Mouse (Mus musculus) hindbrain, postnatal 0 days (tissue): ENCODE results near the gene A030005L19Rik. TPM values are rescaled to one million over a fixed set of nuclear protein-coding genes. Genes with fewer than 3 reads are reported as not detected.
"Not testable (repeated sequence)": the region's sequence is repeated elsewhere in the genome, so short reads cannot be mapped to it uniquely, and the experiment has no call there.

Experiments used
- ATAC-seq: fragments of 200-750 bp; cut with Nextera tagmentation; 2 replicates; pipeline ENCODE4 v1.8.0; 2017; ENCODE audit warnings: mild to moderate bottlenecking, moderate TSS enrichment, moderate library complexity
- DNase-seq: peaks from one replicate; pipeline ENCODE4 v3.0.0-alpha.2; 2015; ENCODE audit warnings: low spot score
- H3K27ac ChIP-seq: fragments of 300-500 bp; sonication (generic); 2 replicates; pipeline ENCODE4 v1.5.1; 2014; ENCODE audit warnings: mild to moderate bottlenecking
- H3K27me3 ChIP-seq: fragments of 300-500 bp; sonication (generic); 2 replicates; pipeline ENCODE4 v1.6.1; 2014; ENCODE audit warnings: low read length, mixed read lengths; ENCODE audit not compliant: insufficient read depth
- H3K36me3 ChIP-seq: fragments of 300-500 bp; sonication (generic); 2 replicates; pipeline ENCODE4 v1.6.1; 2014; ENCODE audit warnings: low read length, mixed read lengths; ENCODE audit not compliant: insufficient read depth
- H3K4me1 ChIP-seq: fragments of 300-500 bp; sonication (generic); 2 replicates; pipeline ENCODE4 v1.6.1; 2014; ENCODE audit warnings: antibody characterized with exemption, low read length, mixed read lengths; ENCODE audit not compliant: insufficient read depth
- H3K4me2 ChIP-seq: fragments of 300-500 bp; sonication (generic); 2 replicates; pipeline ENCODE4 v1.6.1; 2014; ENCODE audit warnings: low read depth, mild to moderate bottlenecking, low read length, moderate library complexity, mixed read lengths
- H3K4me3 ChIP-seq: fragments of 300-500 bp; sonication (generic); 2 replicates; pipeline ENCODE4 v1.5.1; 2014; ENCODE audit warnings: low read length
- H3K9ac ChIP-seq: fragments of 300-500 bp; sonication (generic); replicated peaks from 2 replicates; pipeline ENCODE4 v1.6.1; 2014; ENCODE audit warnings: mild to moderate bottlenecking, low read length, moderate library complexity, mixed read lengths
- H3K9me3 ChIP-seq: fragments of 300-500 bp; sonication (generic); 2 replicates; pipeline ENCODE4 v1.6.1; 2016; ENCODE audit warnings: low read length, mixed read lengths
- CTCF ChIP-seq: IDR thresholded peaks from 2 replicates; pipeline ENCODE4 v1.5.1; 2016; ENCODE audit warnings: antibody characterized with exemption, control low read depth, low read depth
- WGBS: fragments of 180-500 bp; shearing (Covaris S2); extraction: QIAGEN DNeasy Blood & Tissue Kit; methylation state at CpG from one replicate; pipeline ENCODE4 v1.1.7; 2014; 5-methylcytosine and 5-hydroxymethylcytosine counted together
- polyA plus RNA-seq: library from polyadenylated mRNA; unstranded; fragments of >200 nt; fragmentation: Nextera tagmentation; extraction: Ambion mirVana; gene quantifications from 2 replicates; pipeline ENCODE4 v1.2.1, GENCODE M21; 2015
- total RNA-seq: library from RNA; depleted of rRNA; stranded (reverse); fragments of >200 nt; gene quantifications from 2 replicates; pipeline ENCODE4 v1.2.3, GENCODE M21; 2014

Gene A030005L19Rik
- total and polyA plus RNA-seq, 2 experiments from 2014 or later, result not detected

- TF ChIP-seq CTCF, result no peak
- Histone ChIP-seq H3K27me3 (no peaks in the 10 kb centered on the region), H3K4me1 (no peaks in the 10 kb centered on the region), H3K27ac (no peak overlapping the region), H3K4me3 (no peak overlapping the region), H3K9ac (no peak overlapping the region), H3K36me3 (peaks cover 11% of the 10 kb centered on the region; the same call in 1 of the 2 replicates), H3K9me3 (no peaks in the 10 kb centered on the region), H3K4me2 (no peak overlapping the region)
- DNase-seq (no peak), ATAC-seq (no peak)
- WGBS, result 60% methylated on average over 3 of the region's 3 CpGs
These were observed 7.2 kb upstream of the A030005L19Rik start for GRCm38 (mm10) chr1:82905886-82906285.

GRCm38 (mm10) chr1:82913434-82913833 lies 309 bp downstream of the A030005L19Rik start:
- H3K36me3 ChIP-seq, result not testable (repeated sequence)

GRCm38 (mm10) chr1:82924650-82925049 lies 11.5 kb downstream of the A030005L19Rik start, which contains the start of gene A030014E15Rik:
Gene A030014E15Rik, plus strand, starts transcription at chr1:82924917.
- Histone ChIP-seq H3K9me3 (no peaks in the 10 kb centered on the region), H3K4me3 (no peak within 1 kb of the TSS), H3K36me3 (no peaks in the 10 kb centered on the region), H3K27me3 (no peaks in the 10 kb centered on the region), H3K4me2 (no peak within 1 kb of the TSS), H3K4me1 (no peaks in the 10 kb centered on the region), H3K27ac (no peak within 1 kb of the TSS), H3K9ac (no peak within 1 kb of the TSS)
- 87% methylated on average over 6 of the region's 6 CpGs for WGBS
- DNase-seq, result no peak
- ATAC-seq, result no peak
- TF ChIP-seq CTCF, result no peak

More at GRCm38 (mm10) chr1:82913434-82913833, 309 bp downstream of the A030005L19Rik start:
- not testable (repeated sequence) for H3K9me3 ChIP-seq, DNase-seq, H3K4me2 ChIP-seq, H3K27me3 ChIP-seq, H3K27ac ChIP-seq, H3K4me3 ChIP-seq, H3K9ac ChIP-seq, ATAC-seq, H3K4me1 ChIP-seq
- 91% methylated on average over 5 of the region's 5 CpGs for WGBS

- not testable (repeated sequence) for H3K4me3 ChIP-seq, H3K4me1 ChIP-seq, ATAC-seq, H3K4me2 ChIP-seq, H3K9ac ChIP-seq, H3K27me3 ChIP-seq, H3K27ac ChIP-seq, H3K9me3 ChIP-seq, DNase-seq, H3K36me3 ChIP-seq
- 94% methylated on average over 2 of the region's 3 CpGs for WGBS
These were observed 17.4 kb downstream of the A030005L19Rik start for GRCm38 (mm10) chr1:82930558-82930957.

- not testable (repeated sequence) for H3K4me1 ChIP-seq, H3K36me3 ChIP-seq, DNase-seq, ATAC-seq, H3K4me3 ChIP-seq, H3K27me3 ChIP-seq, H3K27ac ChIP-seq, H3K4me2 ChIP-seq, H3K9me3 ChIP-seq, H3K9ac ChIP-seq
- WGBS, result no CpG with 5 or more reads among the region's 6 CpGs
These were observed 18.2 kb downstream of the A030005L19Rik start, which contains the start of gene Gm6217 for GRCm38 (mm10) chr1:82931326-82931725. Gene Gm6217, minus strand, starts transcription at chr1:82931399.

- no peak for DNase-seq
- H3K4me1 ChIP-seq, result no peaks in the 10 kb centered on the region
- no peaks in the 10 kb centered on the region for H3K9me3 ChIP-seq
- H3K36me3 ChIP-seq, result no peaks in the 10 kb centered on the region
- no peak overlapping the region for H3K4me2 ChIP-seq
- no peak overlapping the region for H3K4me3 ChIP-seq
- no peak for TF ChIP-seq CTCF
- no peaks in the 10 kb centered on the region for H3K27me3 ChIP-seq
- H3K27ac ChIP-seq, result no peak overlapping the region
- no peak overlapping the region for H3K9ac ChIP-seq
- 97% methylated on average over 5 of the region's 5 CpGs for WGBS
- no peak for ATAC-seq
These were observed 25.5 kb downstream of the A030005L19Rik start for GRCm38 (mm10) chr1:82938666-82939065.

- DNase-seq, H3K9ac ChIP-seq, H3K36me3 ChIP-seq, H3K4me2 ChIP-seq, ATAC-seq, H3K27ac ChIP-seq, H3K9me3 ChIP-seq, H3K4me1 ChIP-seq, H3K27me3 ChIP-seq, H3K4me3 ChIP-seq: not testable (repeated sequence)
- 97% methylated on average over 2 of the region's 2 CpGs for WGBS
These were observed 29.4 kb downstream of the A030005L19Rik start for GRCm38 (mm10) chr1:82942505-82942904.

GRCm38 (mm10) chr1:82943295-82943694 lies 30.2 kb downstream of the A030005L19Rik start, which contains the start of gene A030003K21Rik:
Gene A030003K21Rik, minus strand, starts transcription at chr1:82943388.
- DNase-seq, H3K9ac ChIP-seq, H3K9me3 ChIP-seq, H3K4me1 ChIP-seq, H3K36me3 ChIP-seq, H3K4me3 ChIP-seq, H3K27ac ChIP-seq, H3K4me2 ChIP-seq, ATAC-seq, H3K27me3 ChIP-seq: not testable (repeated sequence)
- no CpG with 5 or more reads among the region's 6 CpGs for WGBS

GRCm38 (mm10) chr1:82946029-82946428 lies 32.9 kb downstream of the A030005L19Rik start:
- not testable (repeated sequence) for H3K9me3 ChIP-seq, ATAC-seq
- 100% methylated on average over 2 of the region's 2 CpGs for WGBS

More at GRCm38 (mm10) chr1:82946029-82946428, 32.9 kb downstream of the A030005L19Rik start:
- H3K36me3 ChIP-seq, H3K4me2 ChIP-seq, H3K4me3 ChIP-seq, H3K9ac ChIP-seq, H3K27ac ChIP-seq, H3K4me1 ChIP-seq, H3K27me3 ChIP-seq, DNase-seq: not testable (repeated sequence)
